Mouse (Mus musculus) kidney, postnatal 25 days (tissue): ENCODE results near the gene Inha.

Experiments
- DNase-seq, 2 experiments: peaks; one replicate each; pipeline ENCODE4 v3.0.0; 2021; ENCODE audit warnings: mixed read lengths in 2 of 2

Inha gene

GRCm38 (mm10) chr1:75558388-75559178, 51.7 kb downstream of the Inha start:
- DNase-seq: peak in 1 of 2 experiments; percentile 17

GRCm38 (mm10) chr1:75559212-75559925, 52.5 kb downstream of the Inha start:
- DNase-seq: peak; percentile 94 to 95
